Mouse (Mus musculus): ENCODE results near the gene Pomt1. TPM values are rescaled to one million over a fixed set of nuclear protein-coding genes. Genes with fewer than 3 reads are reported as not detected.

Gene Pomt1
- polyA plus RNA-seq (2015; fragmentation: Nextera tagmentation; extraction: Ambion mirVana) = 36.4 and 36.5 TPM in 2 replicates

GRCm38 (mm10) chr2:32235886-32236759 is at the start of gene Pomt1:
Gene Pomt1 (plus strand): TSS chr2:32236590.
- H3K9ac ChIP-seq (ENCODE audit: low read depth, low read length) = peak within 1 kb of the TSS; percentile 81
- peaks cover 24% of the 10 kb centered on the region for H3K36me3 ChIP-seq (ENCODE audit: control insufficient read depth, insufficient read depth, low read length)
- no peaks in the 10 kb centered on the region for H3K9me3 ChIP-seq (replicated peaks; ENCODE audit: control insufficient read depth, low read length, poor library complexity, severe bottlenecking)
- 1% methylated on average over 54 of the region's 54 CpGs for WGBS
- H3K4me1 ChIP-seq (ENCODE audit: control insufficient read depth, insufficient read depth, low read length) = peaks cover 21% of the 10 kb centered on the region
- peak within 1 kb of the TSS; percentile 79 for H3K27ac ChIP-seq (ENCODE audit: low read length)
- peak; percentile 96 for ATAC-seq
- no peaks in the 10 kb centered on the region for H3K27me3 ChIP-seq (ENCODE audit: control insufficient read depth, insufficient read depth, low read depth, low read length)
- peak within 1 kb of the TSS; percentile 75 for H3K4me3 ChIP-seq (ENCODE audit: low read depth, low read length)
- H3K4me2 ChIP-seq (ENCODE audit: low read length) = peak within 1 kb of the TSS; percentile 93

GRCm38 (mm10) chr2:32187019-32187551 is 49.3 kb upstream of the Pomt1 start:
- H3K36me3 ChIP-seq (ENCODE audit: control insufficient read depth, insufficient read depth, low read length) = peaks cover 31% of the 10 kb centered on the region
- H3K9me3 ChIP-seq (replicated peaks; ENCODE audit: control insufficient read depth, low read length, poor library complexity, severe bottlenecking) = no peaks in the 10 kb centered on the region
- H3K4me1 ChIP-seq (ENCODE audit: control insufficient read depth, insufficient read depth, low read length) = peaks cover 13% of the 10 kb centered on the region
- H3K27ac ChIP-seq (ENCODE audit: low read length) = no peak overlapping the region
- no peak overlapping the region for H3K4me3 ChIP-seq (ENCODE audit: low read depth, low read length)
- H3K27me3 ChIP-seq (ENCODE audit: control insufficient read depth, insufficient read depth, low read depth, low read length) = no peaks in the 10 kb centered on the region
- ATAC-seq = no peak
- WGBS = 97% methylated on average over 13 of the region's 13 CpGs
- no peak overlapping the region for H3K9ac ChIP-seq (ENCODE audit: low read depth, low read length)
- H3K4me2 ChIP-seq (ENCODE audit: low read length) = no peak overlapping the region

GRCm38 (mm10) chr2:32187649-32188048 is 48.7 kb upstream of the Pomt1 start:
- H3K36me3 ChIP-seq (ENCODE audit: control insufficient read depth, insufficient read depth, low read length) = peaks cover 32% of the 10 kb centered on the region
- no peak overlapping the region for H3K4me2 ChIP-seq (ENCODE audit: low read length)
- no peak overlapping the region for H3K9ac ChIP-seq (ENCODE audit: low read depth, low read length)
- no peak overlapping the region for H3K4me3 ChIP-seq (ENCODE audit: low read depth, low read length)
- ATAC-seq = no peak
- no peaks in the 10 kb centered on the region for H3K27me3 ChIP-seq (ENCODE audit: control insufficient read depth, insufficient read depth, low read depth, low read length)
- 91% methylated on average over 7 of the region's 7 CpGs for WGBS
- H3K9me3 ChIP-seq (replicated peaks; ENCODE audit: control insufficient read depth, low read length, poor library complexity, severe bottlenecking) = no peaks in the 10 kb centered on the region
- H3K4me1 ChIP-seq (ENCODE audit: control insufficient read depth, insufficient read depth, low read length) = peaks cover 8% of the 10 kb centered on the region; the same call in 1 of the 2 replicates
- H3K27ac ChIP-seq (ENCODE audit: low read length) = no peak overlapping the region

- H3K4me2 ChIP-seq (ENCODE audit: low read length) = no peak overlapping the region
- no peak for ATAC-seq
- peaks cover 41% of the 10 kb centered on the region for H3K36me3 ChIP-seq (ENCODE audit: control insufficient read depth, insufficient read depth, low read length)
- no peak overlapping the region for H3K9ac ChIP-seq (ENCODE audit: low read depth, low read length)
- 94% methylated on average over 5 of the region's 5 CpGs for WGBS
- H3K27ac ChIP-seq (ENCODE audit: low read length) = no peak overlapping the region
- no peaks in the 10 kb centered on the region for H3K9me3 ChIP-seq (replicated peaks; ENCODE audit: control insufficient read depth, low read length, poor library complexity, severe bottlenecking)
- H3K4me1 ChIP-seq (ENCODE audit: control insufficient read depth, insufficient read depth, low read length) = no peaks in the 10 kb centered on the region
- no peak overlapping the region for H3K4me3 ChIP-seq (ENCODE audit: low read depth, low read length)
- H3K27me3 ChIP-seq (ENCODE audit: control insufficient read depth, insufficient read depth, low read depth, low read length) = no peaks in the 10 kb centered on the region
These were observed 47.2 kb upstream of the Pomt1 start for GRCm38 (mm10) chr2:32189060-32189681.

- no peak for ATAC-seq
- H3K36me3 ChIP-seq (ENCODE audit: control insufficient read depth, insufficient read depth, low read length) = peaks cover 56% of the 10 kb centered on the region
- H3K27me3 ChIP-seq (ENCODE audit: control insufficient read depth, insufficient read depth, low read depth, low read length) = no peaks in the 10 kb centered on the region
- H3K9me3 ChIP-seq (replicated peaks; ENCODE audit: control insufficient read depth, low read length, poor library complexity, severe bottlenecking) = no peaks in the 10 kb centered on the region
- H3K27ac ChIP-seq (ENCODE audit: low read length) = no peak overlapping the region
- H3K4me1 ChIP-seq (ENCODE audit: control insufficient read depth, insufficient read depth, low read length) = no peaks in the 10 kb centered on the region
- WGBS = 96% methylated on average over 1 of the region's 1 CpGs
- H3K4me3 ChIP-seq (ENCODE audit: low read depth, low read length) = no peak overlapping the region
- H3K9ac ChIP-seq (ENCODE audit: low read depth, low read length) = no peak overlapping the region
- H3K4me2 ChIP-seq (ENCODE audit: low read length) = no peak overlapping the region
These were observed 45.8 kb upstream of the Pomt1 start for GRCm38 (mm10) chr2:32190620-32191019.

GRCm38 (mm10) chr2:32191872-32192507 is 44.4 kb upstream of the Pomt1 start:
- no peak for ATAC-seq
- WGBS = 82% methylated on average over 16 of the region's 18 CpGs
- Histone ChIP-seq H3K27me3 (ENCODE audit: control insufficient read depth, insufficient read depth, low read depth, low read length) (no peaks in the 10 kb centered on the region), H3K9ac (ENCODE audit: low read depth, low read length) (no peak overlapping the region), H3K27ac (ENCODE audit: low read length) (no peak overlapping the region), H3K4me1 (ENCODE audit: control insufficient read depth, insufficient read depth, low read length) (no peaks in the 10 kb centered on the region), H3K4me2 (ENCODE audit: low read length) (no peak overlapping the region), H3K9me3 (replicated peaks; ENCODE audit: control insufficient read depth, low read length, poor library complexity, severe bottlenecking) (no peaks in the 10 kb centered on the region), H3K36me3 (ENCODE audit: control insufficient read depth, insufficient read depth, low read length) (peaks cover 56% of the 10 kb centered on the region), H3K4me3 (ENCODE audit: low read depth, low read length) (no peak overlapping the region)

GRCm38 (mm10) chr2:32198977-32199376 is 37.4 kb upstream of the Pomt1 start:
- no peak overlapping the region for H3K4me2 ChIP-seq (ENCODE audit: low read length)
- 67% methylated on average over 11 of the region's 11 CpGs for WGBS
- no peaks in the 10 kb centered on the region for H3K9me3 ChIP-seq (replicated peaks; ENCODE audit: control insufficient read depth, low read length, poor library complexity, severe bottlenecking)
- ATAC-seq = no peak
- no peak overlapping the region for H3K9ac ChIP-seq (ENCODE audit: low read depth, low read length)
- no peaks in the 10 kb centered on the region for H3K4me1 ChIP-seq (ENCODE audit: control insufficient read depth, insufficient read depth, low read length)
- peaks cover 61% of the 10 kb centered on the region for H3K36me3 ChIP-seq (ENCODE audit: control insufficient read depth, insufficient read depth, low read length)
- no peak overlapping the region for H3K4me3 ChIP-seq (ENCODE audit: low read depth, low read length)
- H3K27me3 ChIP-seq (ENCODE audit: control insufficient read depth, insufficient read depth, low read depth, low read length) = no peaks in the 10 kb centered on the region
- no peak overlapping the region for H3K27ac ChIP-seq (ENCODE audit: low read length)

GRCm38 (mm10) chr2:32200033-32200432 is 36.4 kb upstream of the Pomt1 start:
- no peak overlapping the region for H3K4me3 ChIP-seq (ENCODE audit: low read depth, low read length)
- WGBS = 93% methylated on average over 4 of the region's 4 CpGs
- no peaks in the 10 kb centered on the region for H3K4me1 ChIP-seq (ENCODE audit: control insufficient read depth, insufficient read depth, low read length)

More at GRCm38 (mm10) chr2:32200033-32200432, 36.4 kb upstream of the Pomt1 start:
- Histone ChIP-seq H3K9ac (ENCODE audit: low read depth, low read length) (no peak overlapping the region), H3K9me3 (replicated peaks; ENCODE audit: control insufficient read depth, low read length, poor library complexity, severe bottlenecking) (no peaks in the 10 kb centered on the region), H3K27me3 (ENCODE audit: control insufficient read depth, insufficient read depth, low read depth, low read length) (no peaks in the 10 kb centered on the region), H3K36me3 (ENCODE audit: control insufficient read depth, insufficient read depth, low read length) (peaks cover 58% of the 10 kb centered on the region), H3K4me2 (ENCODE audit: low read length) (no peak overlapping the region), H3K27ac (ENCODE audit: low read length) (no peak overlapping the region)
- ATAC-seq = no peak
